In the genomic region with DNA sequence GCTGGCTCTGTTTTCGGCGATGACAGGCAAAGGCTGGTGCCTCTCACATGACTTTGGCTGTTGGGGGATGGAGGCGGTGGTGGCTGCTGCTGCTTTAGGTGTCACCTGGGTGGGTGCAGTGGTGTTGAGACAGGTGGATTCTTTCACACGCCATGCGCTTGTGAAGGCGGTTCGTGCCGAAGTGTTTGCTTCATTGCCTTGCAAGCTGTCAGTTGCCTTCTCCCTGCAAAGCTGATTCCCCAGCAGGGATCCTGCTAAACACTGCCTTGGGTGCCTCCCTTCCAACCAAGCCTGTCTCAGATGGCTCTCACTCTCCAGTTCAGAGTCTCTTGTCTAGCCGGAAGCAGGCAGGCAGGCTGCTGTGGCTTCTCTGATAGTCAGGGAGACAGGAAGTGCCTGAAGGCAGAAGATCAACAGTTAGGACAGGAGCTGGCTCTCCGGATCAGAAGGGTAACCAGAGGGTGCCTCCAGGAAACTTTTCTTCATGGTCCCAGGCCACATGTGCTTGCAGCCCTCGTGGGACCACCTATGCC, we compare ENCODE assay signal across 9 mouse cellular contexts. TPM values are rescaled to one million over a fixed set of nuclear protein-coding genes. Genes with fewer than 3 reads are reported as not detected.
DNase-seq lines count a peak whose midpoint lies in the region; ATAC-seq and TF ChIP-seq lines count a peak whose summit lies in the region.
"Had no signal": no experiment of that assay in that cellular context is flagged by ENCODE, and none has a peak within 500 bp of the region (broad histone marks: within the 10 kb centered on the region; RNA-seq: fewer than 3 reads in every experiment).

No protein-coding gene starts in this region.

- H3K27me3 ChIP-seq in heart, embryonic 16.5 days (ENCODE audit: control insufficient read depth, insufficient read depth, low read length) = no peaks in the 10 kb centered on the region
- H3K27me3 ChIP-seq in lung, postnatal 0 days (replicated peaks; ENCODE audit: insufficient read depth, low read length) = no peaks in the 10 kb centered on the region

- TF ChIP-seq CTCF in lung, postnatal 0 days (IDR thresholded peaks at IDR 0.05) = no peak

- DNase-seq in right cerebral cortex, adult 18-20 months = peak; percentile 91
- no peak for DNase-seq in right cerebral cortex, postnatal 4 days
- peak; percentile 28 for DNase-seq in lung, postnatal 0 days (ENCODE audit: low spot score)
- DNase-seq in thymus, postnatal 25 days = peak; percentile 67
- DNase-seq in gastrocnemius, postnatal 25 days = no peak
- no peak for DNase-seq in adrenal gland, postnatal 4 days (ENCODE audit: low spot score in 2 of 2)
- DNase-seq in cerebellum, postnatal 36 days = no peak

- no peak overlapping the region for H3K4me2 ChIP-seq in heart, embryonic 16.5 days (ENCODE audit: low read depth, low read length)
- H3K4me2 ChIP-seq in lung, postnatal 0 days (replicated peaks; ENCODE audit: low read depth, low read length) = no peak overlapping the region

- 0 out of 2 replicates have a peak overlapping the region, but pooled peaks have one; percentile 22 for H3K9ac ChIP-seq in heart, embryonic 16.5 days (ENCODE audit: low read length)
- H3K9ac ChIP-seq in lung, postnatal 0 days (replicated peaks; ENCODE audit: low read depth) = no peak overlapping the region

- peaks cover 5% of the 10 kb centered on the region for H3K4me1 ChIP-seq in heart, embryonic 16.5 days (ENCODE audit: control insufficient read depth, insufficient read depth, low read length)
- no peaks in the 10 kb centered on the region for H3K4me1 ChIP-seq in lung, postnatal 0 days (ENCODE audit: insufficient read depth, low read depth, low read length)

- WGBS in heart, embryonic 16.5 days = 39% methylated on average over 11 of the region's 11 CpGs
- 36% methylated on average over 11 of the region's 11 CpGs for WGBS in lung, postnatal 0 days

- no peaks in the 10 kb centered on the region for H3K36me3 ChIP-seq in heart, embryonic 16.5 days (ENCODE audit: control insufficient read depth, insufficient read depth)
- H3K36me3 ChIP-seq in lung, postnatal 0 days (ENCODE audit: insufficient read depth, low read length) = no peaks in the 10 kb centered on the region
- H3K36me3 ChIP-seq: hindbrain, embryonic 10.5 days had no signal

- TF ChIP-seq EP300 in lung, postnatal 0 days (IDR thresholded peaks at IDR 0.05) = 0 out of 2 replicates have a peak, but pooled peaks have one; percentile 17

- H3K4me3 ChIP-seq in heart, embryonic 16.5 days (ENCODE audit: low read length) = no peak overlapping the region
- H3K4me3 ChIP-seq in lung, postnatal 0 days (ENCODE audit: low read depth, low read length) = no peak overlapping the region
- H3K4me3 ChIP-seq: hindbrain, embryonic 10.5 days had no signal

- no peaks in the 10 kb centered on the region for H3K9me3 ChIP-seq in heart, embryonic 16.5 days (replicated peaks; ENCODE audit: control insufficient read depth, low read length)
- no peaks in the 10 kb centered on the region for H3K9me3 ChIP-seq in lung, postnatal 0 days (ENCODE audit: low read length)
- H3K9me3 ChIP-seq: hindbrain, embryonic 10.5 days had no signal

- H3K27ac ChIP-seq in heart, embryonic 16.5 days (ENCODE audit: low read length) = peak overlapping the region; percentile 12; the same call in 1 of the 2 replicates
- no peak overlapping the region for H3K27ac ChIP-seq in lung, postnatal 0 days (ENCODE audit: low read length)
- H3K27ac ChIP-seq: hindbrain, embryonic 10.5 days had no signal

- peak; percentile 70; the same call in 1 of the 2 replicates for ATAC-seq in heart, embryonic 16.5 days (replicated peaks; ENCODE audit: extremely low read depth, insufficient read depth, low FRiP score)
- peak; percentile 41; the same call in 1 of the 2 replicates for ATAC-seq in lung, postnatal 0 days

RNA-seq across cellular contexts. Expression of a gene that starts 20.3 kb away (rescaled TPM):
- polyA plus RNA-seq in heart, embryonic 16.5 days (2015; fragmentation: Nextera tagmentation; extraction: Ambion mirVana) = 27.8 and 30.9 TPM in 2 replicates
- polyA plus RNA-seq in lung, postnatal 0 days (2015; fragmentation: Nextera tagmentation; extraction: Ambion mirVana) = 27.4 and 31.5 TPM in 2 replicates
- 1 to 10 TPM; 9.5 to 10.0 TPM for total RNA-seq in gastrocnemius, postnatal 25 days (2021)
- 10 to 100 TPM; 46.8 to 50.9 TPM for total RNA-seq in adrenal gland, postnatal 4 days (2021)

RNA-seq across cellular contexts. Expression of a gene that starts 54.6 kb away (rescaled TPM):
- 31.3 and 36.6 TPM in 2 replicates for polyA plus RNA-seq in heart, embryonic 16.5 days (2015; fragmentation: Nextera tagmentation; extraction: Ambion mirVana)
- polyA plus RNA-seq in lung, postnatal 0 days (2015; fragmentation: Nextera tagmentation; extraction: Ambion mirVana) = 5.7 and 9.3 TPM in 2 replicates
- total RNA-seq in gastrocnemius, postnatal 25 days (2021) = 10 to 100 TPM; 10.8 to 14.5 TPM
- total RNA-seq in adrenal gland, postnatal 4 days (2021) = 10 to 100 TPM; 24.2 to 28.6 TPM

Comparison
In these comparisons a context has a peak if more than half of its experiments do, and no peak if none do; other contexts are left out.
1. DNase-seq: peak in right cerebral cortex, adult 18-20 months (single experiment), lung, postnatal 0 days (single experiment) and thymus, postnatal 25 days (single experiment); none in right cerebral cortex, postnatal 4 days (single experiment), gastrocnemius, postnatal 25 days (single experiment), adrenal gland, postnatal 4 days (0 of 2) and cerebellum, postnatal 36 days (0 of 2).
2. RNA of a gene that starts 20.3 kb away (total RNA-seq): 46.8 to 50.9 TPM in adrenal gland, postnatal 4 days; 9.5 to 10.0 TPM in gastrocnemius, postnatal 25 days; every median in the first group is over 4 times any median in the second.